Mouse (Mus musculus): ENCODE data around the gene Pmpca.

- TF ChIP-seq CTCF (IDR thresholded peaks at IDR 0.05; ENCODE audit: low read depth, low read length) (no peak), GATA1 (IDR thresholded peaks at IDR 0.05; ENCODE audit: borderline replicate concordance, low read length) (no peak), TAL1 (conservative IDR thresholded peaks at IDR 0.05; ENCODE audit: low read depth, low read length) (no peak), POLR2AphosphoS5 (IDR thresholded peaks at IDR 0.05; ENCODE audit: insufficient replicate concordance, low read depth, low read length) (no peak)
Observed at GRCm38 (mm10) chr2:26372396-26372795, 16.7 kb upstream of the Pmpca start.

Measured in G1E (cell line).